Mouse (Mus musculus): Measurements from ENCODE around the gene Zfp106. TPM values are rescaled to one million over a fixed set of nuclear protein-coding genes. Genes with fewer than 3 reads are reported as not detected.

Zfp106 gene
- polyA plus RNA-seq, 1 experiment from 2014 or later = 36.2 TPM

GRCm38 (mm10) chr2:120468011-120468410, 95.6 kb downstream of the Zfp106 start:
- Histone ChIP-seq H3K4me1 (ENCODE audit: control insufficient read depth, insufficient read depth, low read length) (no peaks in the 10 kb centered on the region), H3K9ac (ENCODE audit: low read depth, low read length) (no peak overlapping the region), H3K9me3 (ENCODE audit: control insufficient read depth, low read length) (no peaks in the 10 kb centered on the region), H3K4me2 (ENCODE audit: low read depth, low read length) (no peak overlapping the region), H3K4me3 (ENCODE audit: low read length) (no peak overlapping the region), H3K27ac (ENCODE audit: low read length) (no peak overlapping the region), H3K27me3 (replicated peaks; ENCODE audit: control insufficient read depth, insufficient read depth, low read length) (no peaks in the 10 kb centered on the region), H3K36me3 (ENCODE audit: control insufficient read depth, insufficient read depth, low read length) (no peaks in the 10 kb centered on the region)
- ATAC-seq = no peak

- no peak overlapping the region for H3K4me2 ChIP-seq (ENCODE audit: low read depth, low read length)
- WGBS = 85% methylated on average over 5 of the region's 5 CpGs
Observed at GRCm38 (mm10) chr2:120465397-120465785, 98.3 kb downstream of the Zfp106 start.

GRCm38 (mm10) chr2:120464732-120465396, 98.8 kb downstream of the Zfp106 start:
- ATAC-seq = no peak
- no peaks in the 10 kb centered on the region for H3K9me3 ChIP-seq (ENCODE audit: control insufficient read depth, low read length)
- WGBS = 90% methylated on average over 2 of the region's 2 CpGs
- no peaks in the 10 kb centered on the region for H3K27me3 ChIP-seq (replicated peaks; ENCODE audit: control insufficient read depth, insufficient read depth, low read length)
- H3K4me2 ChIP-seq (ENCODE audit: low read depth, low read length) = no peak overlapping the region
- H3K4me3 ChIP-seq (ENCODE audit: low read length) = no peak overlapping the region
- no peak overlapping the region for H3K9ac ChIP-seq (ENCODE audit: low read depth, low read length)
- no peaks in the 10 kb centered on the region for H3K36me3 ChIP-seq (ENCODE audit: control insufficient read depth, insufficient read depth, low read length)
- no peaks in the 10 kb centered on the region for H3K4me1 ChIP-seq (ENCODE audit: control insufficient read depth, insufficient read depth, low read length)
- no peak overlapping the region for H3K27ac ChIP-seq (ENCODE audit: low read length)

More at GRCm38 (mm10) chr2:120465397-120465785, 98.3 kb downstream of the Zfp106 start:
- ATAC-seq = no peak
- Histone ChIP-seq H3K27ac (ENCODE audit: low read length) (no peak overlapping the region), H3K27me3 (replicated peaks; ENCODE audit: control insufficient read depth, insufficient read depth, low read length) (no peaks in the 10 kb centered on the region), H3K4me3 (ENCODE audit: low read length) (no peak overlapping the region), H3K9ac (ENCODE audit: low read depth, low read length) (no peak overlapping the region), H3K36me3 (ENCODE audit: control insufficient read depth, insufficient read depth, low read length) (no peaks in the 10 kb centered on the region), H3K4me1 (ENCODE audit: control insufficient read depth, insufficient read depth, low read length) (no peaks in the 10 kb centered on the region), H3K9me3 (ENCODE audit: control insufficient read depth, low read length) (no peaks in the 10 kb centered on the region)

- no peak for ATAC-seq
- H3K9me3 ChIP-seq (ENCODE audit: control insufficient read depth, low read length) = no peaks in the 10 kb centered on the region
- no peaks in the 10 kb centered on the region for H3K4me1 ChIP-seq (ENCODE audit: control insufficient read depth, insufficient read depth, low read length)
- WGBS = 69% methylated on average over 8 of the region's 8 CpGs
- no peak overlapping the region for H3K4me3 ChIP-seq (ENCODE audit: low read length)
- no peaks in the 10 kb centered on the region for H3K36me3 ChIP-seq (ENCODE audit: control insufficient read depth, insufficient read depth, low read length)
- H3K9ac ChIP-seq (ENCODE audit: low read depth, low read length) = no peak overlapping the region
- H3K27ac ChIP-seq (ENCODE audit: low read length) = no peak overlapping the region
- H3K27me3 ChIP-seq (replicated peaks; ENCODE audit: control insufficient read depth, insufficient read depth, low read length) = no peaks in the 10 kb centered on the region
- no peak overlapping the region for H3K4me2 ChIP-seq (ENCODE audit: low read depth, low read length)
Observed at GRCm38 (mm10) chr2:120464091-120464490, 99.6 kb downstream of the Zfp106 start.

- Histone ChIP-seq H3K9ac (ENCODE audit: low read depth, low read length) (no peak overlapping the region), H3K36me3 (ENCODE audit: control insufficient read depth, insufficient read depth, low read length) (no peaks in the 10 kb centered on the region), H3K27me3 (replicated peaks; ENCODE audit: control insufficient read depth, insufficient read depth, low read length) (no peaks in the 10 kb centered on the region), H3K4me1 (ENCODE audit: control insufficient read depth, insufficient read depth, low read length) (no peaks in the 10 kb centered on the region), H3K4me3 (ENCODE audit: low read length) (no peak overlapping the region), H3K4me2 (ENCODE audit: low read depth, low read length) (no peak overlapping the region), H3K9me3 (ENCODE audit: control insufficient read depth, low read length) (no peaks in the 10 kb centered on the region), H3K27ac (ENCODE audit: low read length) (no peak overlapping the region)
- 74% methylated on average over 7 of the region's 7 CpGs for WGBS
- ATAC-seq = no peak
Observed at GRCm38 (mm10) chr2:120463328-120463727, 100.3 kb downstream of the Zfp106 start.

- Histone ChIP-seq H3K36me3 (ENCODE audit: control insufficient read depth, insufficient read depth, low read length) (no peaks in the 10 kb centered on the region), H3K27ac (ENCODE audit: low read length) (no peak overlapping the region), H3K4me2 (ENCODE audit: low read depth, low read length) (no peak overlapping the region), H3K27me3 (replicated peaks; ENCODE audit: control insufficient read depth, insufficient read depth, low read length) (no peaks in the 10 kb centered on the region), H3K4me1 (ENCODE audit: control insufficient read depth, insufficient read depth, low read length) (no peaks in the 10 kb centered on the region), H3K9ac (ENCODE audit: low read depth, low read length) (no peak overlapping the region), H3K9me3 (ENCODE audit: control insufficient read depth, low read length) (no peaks in the 10 kb centered on the region), H3K4me3 (ENCODE audit: low read length) (no peak overlapping the region)
- no peak for ATAC-seq
- 86% methylated on average over 4 of the region's 4 CpGs for WGBS
Observed at GRCm38 (mm10) chr2:120460216-120460615, 103.4 kb downstream of the Zfp106 start.

Other genes with a start within 250 kb of the Zfp106 start
- gene Pla2g4f, start 249.7 kb downstream of the Zfp106 start, polyA plus RNA-seq (2015; fragmentation: Nextera tagmentation; extraction: Ambion mirVana) = 0.64 and 0.70 TPM in 2 replicates
- 18.1 and 20.9 TPM in 2 replicates for gene Vps39, start 210.7 kb downstream of the Zfp106 start, polyA plus RNA-seq (2015; fragmentation: Nextera tagmentation; extraction: Ambion mirVana)
- gene Ganc, start 159.9 kb downstream of the Zfp106 start, polyA plus RNA-seq (2015; fragmentation: Nextera tagmentation; extraction: Ambion mirVana) = 8.8 and 10.3 TPM in 2 replicates
- gene Tmem87a, start 159.7 kb downstream of the Zfp106 start, polyA plus RNA-seq (2015; fragmentation: Nextera tagmentation; extraction: Ambion mirVana) = 7.3 and 8.6 TPM in 2 replicates
- 0.77 and 0.92 TPM in 2 replicates for gene Capn3, start 107.8 kb downstream of the Zfp106 start, polyA plus RNA-seq (2015; fragmentation: Nextera tagmentation; extraction: Ambion mirVana)
- gene Snap23, start 3.8 kb upstream of the Zfp106 start, polyA plus RNA-seq (2015; fragmentation: Nextera tagmentation; extraction: Ambion mirVana) = 54.6 and 55.8 TPM in 2 replicates
- gene Haus2, start 45.5 kb upstream of the Zfp106 start, polyA plus RNA-seq (2015; fragmentation: Nextera tagmentation; extraction: Ambion mirVana) = 16.9 and 20.6 TPM in 2 replicates
- gene Lrrc57, start 45.7 kb upstream of the Zfp106 start, polyA plus RNA-seq (2015; fragmentation: Nextera tagmentation; extraction: Ambion mirVana) = 19.5 and 22.4 TPM in 2 replicates
- gene Stard9, start 65.3 kb upstream of the Zfp106 start, polyA plus RNA-seq (2015; fragmentation: Nextera tagmentation; extraction: Ambion mirVana) = 2.5 and 3.3 TPM in 2 replicates

Data from intestine, embryonic 16.5 days (tissue).